Mouse (Mus musculus) R1 (cell line): Measurements from ENCODE around the gene Cox16.
A peak's percentile ranks its signal among the peaks of the same experiment; 100 is the strongest.
"Not testable (repeated sequence)": the region's sequence is repeated elsewhere in the genome, so short reads cannot be mapped to it uniquely, and the experiment has no call there.

Experiments
- DNase-seq: peaks from one replicate; pipeline ENCODE4 v3.0.0-alpha.2; 2018; ENCODE audit warnings: low read depth, low spot score

Cox16 gene

DNA sequence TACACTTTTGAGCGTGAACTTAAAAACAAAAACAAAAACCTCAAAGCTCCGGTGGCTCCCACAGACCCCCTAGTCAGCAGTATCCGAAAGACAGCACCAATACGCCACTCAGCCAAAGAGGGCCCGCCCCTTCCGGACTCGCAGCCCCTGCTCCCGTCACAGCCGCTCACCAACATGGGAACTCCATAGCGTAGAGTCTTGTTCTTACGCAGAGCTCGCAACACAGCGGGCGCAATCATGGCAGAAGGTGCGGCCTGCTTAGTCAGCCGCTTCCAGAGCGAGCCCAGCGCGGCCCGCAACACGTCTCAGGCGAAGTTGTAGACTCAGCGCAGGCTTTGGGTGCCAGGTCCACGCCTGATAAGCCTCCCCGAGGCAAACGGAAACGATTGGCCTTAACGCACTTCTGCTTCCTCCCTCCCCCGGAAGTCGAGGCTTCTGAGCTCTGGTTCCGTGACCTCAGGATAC, at the start of gene Cox16:
Cox16 (minus strand) TSS at position 401 of the 465 bp plus-strand sequence.
- peak; percentile 93 for DNase-seq

DNA sequence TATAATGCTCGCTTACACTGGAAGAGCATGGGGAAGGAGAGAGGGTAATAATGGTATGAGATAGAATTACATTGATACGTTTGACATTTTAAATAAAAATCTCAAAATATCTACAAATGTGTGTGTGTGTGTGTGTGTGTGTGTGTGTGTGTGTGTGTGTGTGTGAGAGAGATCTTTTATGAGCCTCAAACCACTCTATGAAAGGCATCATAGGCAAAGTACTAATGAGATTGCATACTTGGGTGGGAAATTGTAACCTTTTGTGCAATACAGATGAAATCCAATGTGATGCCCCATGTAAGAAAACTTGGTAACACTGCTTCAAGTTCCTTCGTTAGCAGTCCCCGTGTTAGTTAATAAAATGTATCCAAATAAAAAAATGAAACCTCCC, 48.1 kb upstream of the Cox16 start:
- DNase-seq = no peak

DNA sequence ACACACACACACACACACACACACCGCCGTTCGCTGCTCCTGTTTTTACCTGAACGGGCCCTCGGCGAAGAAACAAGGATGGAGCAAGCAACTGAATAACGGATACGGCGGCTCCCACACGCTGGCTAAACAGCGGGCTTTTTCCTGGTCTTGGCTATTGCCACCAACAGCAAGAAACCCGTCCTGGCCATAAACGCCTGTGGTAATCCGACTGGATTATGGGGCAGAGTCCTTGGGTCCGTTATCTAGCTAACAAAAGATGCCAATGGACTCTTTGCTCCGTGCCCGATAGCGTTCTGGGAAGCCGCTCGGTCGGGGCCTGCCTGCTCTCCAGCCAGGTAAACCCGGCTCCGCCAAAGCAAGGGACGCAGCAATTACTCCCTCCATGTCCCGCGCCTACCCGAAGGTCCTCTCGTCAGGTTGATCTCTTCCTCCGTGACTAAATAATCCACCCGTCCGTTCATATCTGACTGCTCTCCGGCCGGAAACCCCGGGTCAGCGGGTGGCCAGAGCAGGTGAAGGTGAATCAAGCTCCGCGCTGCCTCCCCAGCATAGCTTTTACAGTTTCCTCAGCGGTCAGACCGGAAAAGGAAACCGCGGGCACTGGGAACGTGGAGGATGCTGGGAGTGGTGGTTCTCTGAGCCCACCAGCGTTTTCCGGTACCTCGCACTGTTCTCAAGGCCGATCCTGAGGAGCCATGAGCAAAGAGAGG, 47.5 kb upstream of the Cox16 start, which contains the start of the genes Gm20498 and Synj2bp:
Gm20498 (minus strand) TSS at position 590 of the 713 bp plus-strand sequence.
Synj2bp (minus strand) TSS at position 596 of the 713 bp plus-strand sequence.
- DNase-seq = peak; percentile 92

DNA sequence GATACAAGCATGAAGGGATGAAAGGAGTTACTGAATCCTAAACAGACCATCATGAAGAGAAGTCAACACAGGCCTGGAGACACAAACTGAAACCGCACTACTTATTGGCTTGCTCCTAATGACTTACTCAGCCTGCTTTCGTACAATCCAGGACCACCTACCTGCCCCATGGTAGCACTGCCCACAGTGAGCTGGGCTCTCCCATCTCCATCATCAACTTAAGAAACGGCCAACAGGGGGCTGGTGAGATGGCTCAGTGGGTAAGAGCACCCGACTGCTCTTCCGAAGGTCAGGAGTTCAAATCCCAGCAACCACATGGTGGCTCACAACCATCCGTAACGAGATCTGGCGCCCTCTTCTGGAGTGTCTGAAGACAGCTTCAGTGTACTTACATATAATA, 45.7 kb upstream of the Cox16 start:
- peak; percentile 63 for DNase-seq

DNA sequence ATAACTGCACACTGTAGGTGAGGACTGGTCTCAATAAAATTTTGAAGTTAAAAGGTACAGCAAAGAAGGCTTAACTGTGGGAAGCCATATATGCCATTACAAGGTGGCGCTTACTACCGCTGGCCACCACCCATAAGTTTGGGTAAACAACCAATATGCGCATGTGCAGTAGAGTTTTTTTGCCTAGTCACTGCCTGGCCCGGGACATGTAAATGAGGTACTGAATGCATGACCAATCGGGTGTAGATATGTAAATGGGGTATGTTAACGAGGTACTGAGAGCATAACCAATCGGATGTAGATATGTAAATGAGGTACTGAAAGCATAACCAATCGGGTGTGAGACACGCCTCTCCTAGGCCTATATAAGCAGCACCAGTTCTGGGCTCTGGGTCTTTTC, 12.0 kb upstream of the Cox16 start:
- peak; percentile 79 for DNase-seq

DNA sequence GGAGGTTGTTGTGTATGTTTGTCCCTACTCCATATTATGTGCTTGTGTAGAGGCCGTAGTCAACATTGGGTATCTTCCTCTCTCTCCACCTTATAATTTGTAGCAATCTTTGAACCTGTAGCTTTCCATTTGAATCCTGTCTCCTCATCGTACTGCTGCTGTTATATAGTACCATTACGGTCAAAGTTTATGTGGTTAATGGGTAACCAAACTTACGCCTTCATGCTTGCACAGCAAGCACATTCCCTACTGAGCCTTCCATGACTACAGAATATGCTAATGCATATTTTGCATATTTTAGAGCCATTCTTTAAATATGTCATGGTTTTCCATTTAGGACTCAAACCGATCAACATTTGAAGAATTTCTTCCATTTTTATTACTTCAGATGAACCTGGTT, 5.6 kb upstream of the Cox16 start:
- DNase-seq = no peak

DNA sequence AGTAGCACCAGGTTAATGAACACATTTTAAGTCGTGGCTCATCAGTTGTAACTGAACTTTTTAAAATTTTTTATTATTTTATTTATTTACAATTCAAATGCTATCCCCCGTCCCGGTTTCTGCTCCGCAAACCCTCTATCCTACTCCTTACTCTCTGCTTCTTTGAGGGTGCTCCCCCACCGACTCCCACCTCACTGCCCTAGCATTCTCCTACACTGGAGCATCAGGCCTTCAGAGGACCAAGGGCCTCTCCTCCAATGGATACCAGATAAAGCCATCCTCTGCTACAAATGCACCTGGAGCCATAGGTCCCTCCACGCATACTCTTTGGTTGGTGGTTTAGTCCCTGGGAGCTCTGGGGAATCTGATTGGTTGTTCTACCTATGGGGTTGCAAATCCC, 384 bp upstream of the Cox16 start:
- no peak for DNase-seq

DNA sequence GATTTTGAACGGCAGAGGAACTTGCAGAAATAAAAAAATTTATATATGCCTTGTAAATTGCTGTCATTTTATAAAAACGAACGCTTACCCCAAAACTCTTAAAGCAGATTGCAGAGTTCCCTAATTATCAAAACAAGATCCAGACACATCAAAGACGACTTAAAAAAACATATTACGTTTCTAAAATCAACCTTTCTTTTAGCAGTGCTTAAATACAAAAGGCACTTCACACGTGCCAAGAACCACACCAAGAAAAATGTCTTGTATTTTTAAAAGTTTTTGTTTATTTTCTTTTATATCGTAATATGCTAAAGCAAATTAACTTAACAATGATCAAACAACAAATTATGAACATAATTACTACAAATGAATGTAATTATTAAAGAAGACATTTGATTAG, 715 bp downstream of the Cox16 start:
- no peak for DNase-seq

DNA sequence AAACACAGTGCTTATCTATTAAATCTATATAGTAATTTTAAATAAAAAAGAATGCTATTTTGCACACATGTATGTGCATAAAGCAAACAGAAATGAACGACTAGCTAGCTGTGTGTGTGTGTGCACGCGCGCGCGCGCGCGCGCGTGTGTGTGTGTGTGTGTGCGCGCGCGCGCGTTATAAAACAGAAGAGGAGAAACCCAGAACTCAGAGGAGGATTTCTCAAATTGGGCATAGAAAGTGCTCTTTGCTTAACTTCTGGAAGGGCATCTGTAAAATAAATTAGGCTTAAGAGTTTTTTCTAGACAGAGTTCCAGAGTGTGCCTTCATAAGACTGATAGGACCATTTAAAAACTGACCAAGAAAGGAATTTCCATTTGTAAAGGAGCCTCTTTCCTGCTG, 1.3 kb downstream of the Cox16 start:
- peak; percentile 41 for DNase-seq

DNA sequence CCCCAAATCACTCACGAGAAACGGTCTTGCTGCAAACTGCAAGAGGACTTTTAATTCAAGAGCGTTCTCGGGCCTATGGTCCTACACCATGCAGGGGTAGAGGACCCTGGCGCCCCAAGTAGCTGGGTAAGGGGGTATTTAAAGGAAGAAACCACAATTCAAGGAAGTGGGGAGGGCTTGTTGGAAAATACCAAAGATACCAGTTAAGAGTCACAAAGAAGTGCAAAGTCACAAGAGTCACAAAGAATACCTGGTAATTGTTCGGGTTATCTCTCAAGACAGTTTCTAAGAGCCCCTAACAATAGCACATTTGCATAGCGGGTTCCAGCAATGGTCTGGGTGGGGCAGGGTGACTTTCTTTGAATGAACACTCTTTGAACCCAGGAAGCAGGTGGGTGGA, 25.9 kb downstream of the Cox16 start:
- peak; percentile 83 for DNase-seq

DNA sequence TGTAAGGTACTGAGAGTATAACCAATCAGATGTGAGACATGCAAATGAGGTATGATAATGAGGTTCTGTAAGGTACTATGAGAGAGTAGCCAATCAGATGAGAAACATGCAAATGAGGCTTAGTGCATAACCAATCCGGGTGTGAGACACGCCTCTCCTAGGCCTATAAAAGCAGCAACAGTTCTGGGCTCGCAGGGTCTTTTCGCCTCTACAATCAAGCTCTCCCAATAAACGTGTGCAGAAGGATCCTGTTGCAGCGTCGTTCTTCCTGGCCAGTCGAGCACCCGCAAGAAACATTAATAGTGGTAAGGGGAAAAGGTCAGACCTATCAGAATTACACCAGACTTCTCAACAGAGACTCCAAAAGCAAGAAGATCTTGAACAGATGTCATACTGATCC, 45.9 kb downstream of the Cox16 start:
- peak; percentile 17 for DNase-seq

DNA sequence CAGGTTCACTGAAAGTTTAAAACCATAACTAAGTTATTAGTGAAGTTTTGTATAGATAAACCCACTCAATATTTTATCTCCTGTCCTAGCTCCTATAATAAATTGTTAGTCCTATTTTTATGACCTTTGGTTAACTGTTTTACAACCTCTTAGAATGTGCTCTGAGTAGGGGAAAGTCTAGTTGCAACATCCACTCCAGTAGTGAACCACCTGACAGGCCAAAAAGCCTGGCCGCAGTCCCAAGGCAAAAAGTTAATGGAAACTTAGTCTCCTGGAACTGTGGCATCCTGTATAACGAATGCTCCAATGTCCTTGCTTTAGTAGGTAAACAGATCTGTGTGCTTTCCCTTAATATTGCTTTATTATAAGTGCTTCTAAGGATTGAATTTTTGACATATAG, 50.1 kb downstream of the Cox16 start:
- DNase-seq = not testable (repeated sequence)

DNA sequence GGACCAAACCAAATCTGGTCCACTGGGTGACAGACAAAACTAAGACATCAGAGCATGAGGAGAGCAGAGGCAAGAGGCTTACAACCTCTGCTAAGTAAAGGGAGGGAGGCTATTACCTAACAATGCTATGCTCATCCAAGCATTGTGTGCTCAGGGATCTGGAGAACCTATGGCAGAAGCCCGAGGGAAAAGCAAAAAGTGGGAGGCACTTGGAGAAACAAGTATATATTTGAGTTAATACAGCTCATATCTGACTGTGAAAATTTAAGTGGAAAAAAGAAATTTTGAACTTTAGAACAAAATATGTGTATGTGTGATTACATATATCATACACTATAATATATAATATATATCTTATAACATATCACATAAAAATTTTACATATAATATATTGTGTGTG, 63.1 kb downstream of the Cox16 start, which contains the start of gene Adam4:
Adam4 (minus strand) TSS at position 101 of the 400 bp plus-strand sequence.
- no peak for DNase-seq

DNA sequence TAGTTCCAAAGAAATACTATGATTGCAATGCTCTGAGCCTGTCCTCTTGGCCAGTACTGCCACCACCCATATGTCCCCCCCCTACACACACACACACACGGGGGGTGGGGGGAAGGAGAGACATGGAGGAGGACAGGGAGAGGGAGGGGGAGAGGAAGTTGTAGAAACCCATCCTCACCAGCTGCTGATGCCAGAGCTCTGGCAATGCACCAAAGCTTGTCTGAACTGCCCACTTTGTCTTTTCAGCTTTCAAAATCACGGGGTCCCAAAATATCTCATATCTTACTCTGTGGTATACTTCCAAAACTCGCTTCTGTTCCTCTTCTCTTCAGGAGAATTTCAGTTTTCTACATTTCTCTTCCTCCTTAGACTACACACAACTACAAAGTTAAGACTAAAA, 71.7 kb downstream of the Cox16 start:
- no peak for DNase-seq

DNA sequence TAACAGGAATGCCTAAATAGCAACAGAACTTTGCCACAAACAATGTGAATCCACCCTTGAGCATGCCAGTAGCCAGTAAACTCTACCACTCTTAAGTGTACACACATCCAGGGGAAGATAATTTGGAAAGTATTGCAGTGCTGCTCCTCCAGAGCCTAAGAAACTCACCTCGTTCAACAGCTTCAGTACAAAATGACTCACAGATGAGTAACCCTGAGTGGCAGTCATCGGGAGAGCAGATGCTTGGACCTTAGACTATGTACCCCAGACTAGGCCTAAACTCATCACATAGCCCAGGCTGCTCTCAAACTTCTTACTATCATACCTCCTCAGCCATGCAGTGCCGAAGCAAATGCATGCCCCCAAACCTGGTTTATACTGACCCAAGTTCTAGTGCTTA, 76.0 kb downstream of the Cox16 start:
- no peak for DNase-seq

DNA sequence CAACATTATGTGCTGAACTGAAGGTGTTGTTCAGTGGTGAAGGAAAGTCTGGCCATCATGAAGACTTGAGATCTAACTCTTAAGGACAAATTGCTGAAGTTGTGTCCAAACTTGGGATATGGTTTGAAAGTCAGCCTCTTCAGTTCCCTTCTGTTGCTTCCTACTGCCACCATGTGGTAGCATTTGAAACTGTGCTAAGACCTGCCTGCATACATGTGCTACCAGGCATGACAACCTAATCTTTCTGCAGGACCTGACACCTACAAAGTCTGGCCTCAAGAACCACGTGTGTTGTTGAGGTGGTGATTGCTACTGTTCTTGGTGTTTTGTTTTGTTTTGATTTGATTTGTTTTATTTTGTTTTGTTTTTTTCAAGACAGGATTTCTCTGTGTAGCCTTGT, 82.7 kb downstream of the Cox16 start:
- DNase-seq = peak; percentile 69

DNA sequence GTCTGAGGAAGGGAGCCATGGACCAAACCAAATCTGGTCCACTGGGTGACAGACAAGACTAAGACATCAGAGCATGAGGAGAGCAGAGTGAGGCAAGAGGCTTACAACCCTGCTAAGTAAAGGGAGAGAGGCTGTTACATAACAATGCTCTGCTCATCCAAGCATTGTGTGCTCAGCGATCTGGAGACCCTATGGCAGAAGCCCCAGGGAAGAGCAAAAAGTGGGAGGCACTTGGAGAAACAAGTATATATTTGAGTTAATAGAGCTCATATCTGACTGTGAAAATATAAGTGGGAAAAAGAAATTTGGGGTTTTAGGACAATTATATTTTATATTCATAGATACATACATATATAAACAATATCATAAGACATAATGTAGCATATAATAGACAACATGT, 105.6 kb downstream of the Cox16 start, which contains the start of gene Gm4787:
Gm4787 (minus strand) TSS at position 101 of the 400 bp plus-strand sequence.
- DNase-seq = not testable (repeated sequence)

DNA sequence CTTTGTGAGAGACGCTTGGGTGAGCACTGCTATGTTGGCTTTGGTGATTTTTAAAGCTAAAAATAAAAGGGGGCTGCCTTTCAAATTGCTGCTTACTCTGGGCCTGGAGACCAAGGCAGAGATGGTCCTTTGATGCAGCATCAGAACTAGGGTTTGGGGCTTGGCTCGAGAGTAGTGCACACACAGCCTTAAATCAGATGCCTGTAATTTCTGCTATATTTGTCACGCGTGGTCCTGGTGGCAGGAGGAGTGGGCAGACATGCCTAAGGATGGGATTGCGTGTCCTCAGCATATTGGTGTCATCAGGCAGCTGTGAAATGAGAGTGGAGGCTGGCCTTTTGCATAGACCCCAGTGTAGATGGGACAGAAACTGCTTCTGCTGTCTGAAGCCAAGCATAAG, 151.1 kb downstream of the Cox16 start:
- DNase-seq = no peak

DNA sequence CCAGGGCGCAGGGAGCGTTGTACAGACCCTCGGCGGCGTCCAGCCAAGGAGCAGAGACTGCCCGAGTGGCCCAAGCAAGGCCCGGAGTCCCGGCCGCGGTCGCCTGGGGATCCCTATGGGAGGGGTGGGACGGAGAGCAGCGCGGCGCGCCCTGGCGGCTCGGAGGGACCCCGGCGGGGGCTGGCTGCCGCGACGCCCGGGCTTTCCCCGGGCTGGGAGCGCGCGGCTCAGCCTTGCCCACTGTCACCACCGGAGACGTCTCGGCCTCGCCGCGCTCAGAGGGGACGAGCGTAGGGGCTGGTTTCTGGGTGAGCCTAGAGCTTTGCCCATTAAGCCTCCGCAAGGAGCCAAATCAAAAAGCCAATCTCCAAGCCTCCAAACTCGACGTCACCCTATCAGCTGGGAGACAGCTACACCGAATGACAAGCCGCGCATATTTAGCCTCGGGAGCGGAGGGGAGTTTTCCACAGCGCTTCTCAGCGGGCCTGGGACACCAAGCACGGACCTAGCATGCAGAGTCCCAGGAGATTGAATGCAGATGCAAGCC, 152.0 kb downstream of the Cox16 start, which contains the start of gene Slc8a3:
Slc8a3 (minus strand) TSS at position 306 of the 547 bp plus-strand sequence.
- peak; percentile 66 for DNase-seq

DNA sequence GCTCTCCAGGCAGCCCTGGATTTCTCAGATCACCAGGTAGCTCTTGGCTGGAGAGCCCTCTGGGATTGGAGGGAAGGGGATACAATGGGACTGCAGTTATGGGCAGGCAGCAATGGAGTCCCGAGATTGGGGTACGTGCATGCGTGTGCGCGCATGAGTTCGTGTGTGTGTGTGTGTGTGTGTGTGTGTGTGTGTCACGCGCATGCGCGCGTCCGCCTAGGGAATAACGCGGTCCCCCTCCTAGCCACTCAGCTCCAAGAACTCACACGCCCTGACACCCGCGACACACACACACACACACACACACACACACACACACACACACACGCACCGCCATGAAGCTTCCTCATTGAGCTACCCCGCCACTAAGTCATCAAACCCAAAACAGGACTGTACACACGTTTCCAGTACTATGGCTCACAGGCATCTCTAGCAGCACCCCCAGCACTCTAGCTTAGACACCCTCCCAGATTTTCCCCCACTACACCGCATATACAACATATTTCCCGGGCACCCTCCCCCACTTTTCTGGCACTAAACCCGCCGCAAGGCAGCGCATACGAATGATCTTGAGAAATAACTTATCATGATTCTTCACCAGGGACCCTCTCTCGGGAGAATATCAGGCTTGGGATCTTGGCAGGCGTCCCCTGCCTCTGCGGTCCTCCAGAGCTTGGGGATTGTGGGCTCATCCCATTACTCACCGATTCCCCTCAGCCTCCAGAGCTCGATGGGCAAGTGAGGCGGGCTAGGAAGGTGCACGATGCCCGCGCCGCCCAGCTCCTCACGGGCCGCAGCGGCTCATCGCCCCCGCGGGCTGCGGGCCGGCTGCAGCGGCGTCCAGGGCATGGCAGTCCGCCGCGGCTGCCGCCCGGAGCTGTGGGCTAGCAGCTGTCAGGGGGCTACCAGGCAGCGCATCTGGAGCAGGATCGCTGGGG, 152.7 kb downstream of the Cox16 start:
- peak; percentile 42 for DNase-seq

DNA sequence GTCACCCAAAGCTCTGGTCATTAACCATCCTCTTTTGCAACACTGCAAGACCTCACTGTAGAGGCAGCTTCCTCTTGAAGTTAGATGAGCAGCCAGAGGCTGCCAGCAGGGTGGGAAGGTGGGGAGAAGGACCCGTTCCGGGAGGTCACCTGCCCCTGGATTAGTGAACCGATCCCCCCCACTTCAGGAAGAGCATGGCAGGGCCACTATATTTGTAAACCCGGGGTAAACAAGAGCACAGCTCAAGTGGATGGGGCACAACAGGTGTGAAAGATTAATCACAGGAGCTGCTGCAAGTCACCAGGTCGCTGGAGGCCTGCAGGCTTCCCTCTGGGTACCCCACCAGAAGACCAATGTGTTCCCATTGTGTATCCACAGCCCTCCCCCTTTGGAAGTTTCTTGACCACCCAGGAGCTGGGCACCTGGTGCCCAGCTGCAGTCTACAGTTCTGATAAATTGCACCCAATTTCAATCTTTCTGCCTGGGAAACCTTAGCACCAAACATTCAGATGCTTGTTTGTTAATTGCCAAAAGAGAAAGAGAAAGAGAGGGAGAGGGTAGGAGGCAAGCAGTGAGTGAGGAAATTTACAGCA, 153.8 kb downstream of the Cox16 start:
- DNase-seq = no peak
